Mouse (Mus musculus): ENCODE measurements around the gene Crmp1.

The Crmp1 gene

DNA sequence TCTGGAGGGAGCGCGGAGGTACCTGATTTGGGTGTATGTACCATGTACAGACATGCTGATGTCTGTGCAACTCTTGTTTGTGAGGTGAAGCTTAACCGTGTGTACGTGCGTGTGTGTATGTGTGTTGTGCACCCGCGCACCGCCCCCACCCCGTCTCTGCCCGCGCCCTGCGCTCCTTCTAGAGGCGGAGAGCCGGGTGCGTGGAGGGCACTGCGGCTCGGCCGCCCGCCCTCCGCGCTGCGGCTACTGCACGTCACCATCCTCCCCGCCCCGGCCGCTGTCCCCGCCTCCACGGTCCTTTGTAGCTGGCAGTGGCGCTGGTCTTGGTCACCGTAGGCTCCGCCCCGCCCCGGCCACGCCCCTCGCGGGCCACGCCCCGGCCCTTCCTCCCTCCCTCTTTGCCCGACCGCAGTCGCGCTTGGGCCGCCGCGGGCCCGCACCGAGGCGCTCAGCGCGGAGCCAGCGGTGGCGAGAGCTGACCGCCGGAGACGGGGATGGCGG is at the start of gene Crmp1:
Gene Crmp1, plus strand, starts transcription at position 290 of the 501 bp plus-strand sequence.
- peak; percentile 82 for DNase-seq

DNA sequence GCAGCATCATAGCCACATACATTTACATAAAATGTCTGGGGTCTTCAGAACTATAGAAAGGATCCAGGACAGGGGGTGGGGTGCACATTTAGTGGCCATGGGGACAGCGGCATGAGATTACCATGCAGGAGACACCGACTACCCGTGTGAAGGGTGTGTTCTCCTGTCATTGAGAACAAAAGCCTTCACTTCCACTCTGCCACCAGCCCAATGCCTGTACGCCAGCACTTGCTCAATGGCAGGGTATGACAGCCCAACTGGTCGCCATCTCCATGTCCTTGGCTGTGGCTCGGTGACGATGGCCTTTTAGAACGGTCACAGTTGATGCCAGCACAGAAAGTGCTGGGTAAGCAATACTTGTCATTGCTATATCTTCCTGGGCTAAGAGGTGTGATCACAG is 45.5 kb upstream of the Crmp1 start:
- DNase-seq = no peak

DNA sequence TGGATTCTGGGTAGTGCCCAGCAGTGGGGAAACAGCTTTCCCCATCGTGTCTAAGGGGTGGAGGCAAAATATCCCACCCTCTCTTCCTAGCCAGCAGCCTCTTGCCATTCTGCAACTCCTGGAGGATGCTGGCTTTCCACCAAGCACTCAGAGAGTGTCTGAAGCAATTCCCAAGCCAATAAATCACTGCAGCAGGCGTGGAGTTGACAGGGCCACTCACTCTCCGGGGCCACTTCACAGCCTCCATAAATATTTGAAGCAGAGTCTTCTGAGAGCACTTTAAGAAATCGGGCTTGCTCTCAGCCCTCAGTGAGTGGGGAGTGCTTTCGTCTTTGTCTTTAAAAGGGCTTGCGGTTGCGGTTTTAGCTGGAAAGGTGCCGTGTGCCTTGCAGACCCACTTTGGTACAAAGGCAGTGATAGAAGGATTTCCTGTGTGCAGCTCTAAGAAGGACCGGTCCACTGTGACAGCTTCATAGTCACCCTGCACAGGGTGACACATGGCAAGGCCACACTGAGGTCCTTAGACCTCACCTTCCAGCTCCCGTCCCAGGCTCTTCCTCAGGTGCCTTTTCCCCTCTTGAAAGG is 45.0 kb upstream of the Crmp1 start:
- DNase-seq = no peak

DNA sequence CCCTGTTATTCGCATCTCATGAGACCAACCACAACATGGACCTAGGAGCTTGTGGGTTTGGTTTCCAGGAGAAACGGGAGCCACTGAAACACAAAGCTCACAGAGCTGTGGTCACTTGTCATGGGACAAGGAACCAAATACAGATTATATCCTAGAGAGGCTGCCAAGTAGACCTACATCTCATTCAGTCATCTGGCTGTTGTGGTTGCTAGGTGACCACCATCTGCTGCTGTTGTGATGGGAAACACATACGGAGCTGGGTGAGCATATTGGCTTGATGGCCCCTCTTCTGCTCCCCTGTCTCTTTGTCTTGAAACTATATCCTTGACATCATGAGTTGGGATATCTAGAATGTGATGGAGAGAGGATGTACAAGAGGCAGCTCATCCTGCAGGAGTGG is 44.3 kb upstream of the Crmp1 start:
- DNase-seq = no peak

DNA sequence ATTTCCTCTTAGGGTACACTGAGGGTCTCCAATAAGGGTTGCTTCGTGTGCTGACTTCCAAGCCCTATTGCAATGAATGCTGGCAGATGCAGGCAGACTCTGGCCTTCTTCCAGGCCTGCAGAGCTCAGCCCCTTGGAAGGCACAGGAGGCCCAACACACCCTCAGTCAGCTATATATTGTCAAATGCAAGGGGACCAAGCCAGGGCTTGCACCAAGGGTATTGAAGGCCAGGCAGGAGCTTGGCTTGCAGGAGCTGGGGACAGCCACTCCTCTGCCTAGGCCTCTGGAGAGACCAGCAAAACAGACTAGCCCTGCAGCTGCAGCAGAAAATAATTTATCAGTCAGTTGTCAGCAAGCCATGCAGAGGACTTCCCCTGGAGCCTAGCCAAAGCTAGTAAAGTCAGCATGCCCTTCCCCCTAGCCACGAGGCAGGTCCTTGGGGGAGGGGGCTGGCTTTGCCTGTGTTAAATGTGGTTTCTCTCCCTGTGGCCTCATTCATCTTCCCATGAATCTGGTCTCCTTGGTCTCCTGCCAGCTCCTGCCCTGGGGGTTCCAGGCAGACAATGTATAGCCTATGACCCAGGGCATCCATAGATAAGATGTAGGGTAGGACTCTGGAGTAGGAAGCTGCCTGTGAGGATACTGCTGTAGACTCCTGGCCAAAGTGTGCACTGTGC is 43.6 kb upstream of the Crmp1 start:
- DNase-seq = no peak

DNA sequence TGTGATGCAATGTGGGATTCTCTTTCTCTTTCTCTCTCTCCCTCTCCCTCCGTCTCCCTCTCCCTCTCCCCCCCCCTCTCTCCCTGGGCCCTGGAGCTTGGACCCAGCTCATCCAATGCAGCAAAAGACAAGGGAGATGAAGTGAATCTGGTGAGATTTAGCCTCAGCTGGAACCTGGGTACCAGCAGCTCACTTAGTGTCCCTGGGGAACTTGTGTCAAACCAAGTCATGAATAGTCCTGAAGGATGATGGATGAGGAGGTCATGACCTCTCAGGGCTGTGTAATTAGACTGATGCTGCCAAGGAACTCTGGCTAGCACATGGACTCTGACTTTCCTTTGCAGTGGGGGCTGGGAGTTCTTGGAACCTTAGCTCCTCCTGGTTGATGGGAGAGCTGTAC is 39.5 kb upstream of the Crmp1 start:
- no peak for DNase-seq

DNA sequence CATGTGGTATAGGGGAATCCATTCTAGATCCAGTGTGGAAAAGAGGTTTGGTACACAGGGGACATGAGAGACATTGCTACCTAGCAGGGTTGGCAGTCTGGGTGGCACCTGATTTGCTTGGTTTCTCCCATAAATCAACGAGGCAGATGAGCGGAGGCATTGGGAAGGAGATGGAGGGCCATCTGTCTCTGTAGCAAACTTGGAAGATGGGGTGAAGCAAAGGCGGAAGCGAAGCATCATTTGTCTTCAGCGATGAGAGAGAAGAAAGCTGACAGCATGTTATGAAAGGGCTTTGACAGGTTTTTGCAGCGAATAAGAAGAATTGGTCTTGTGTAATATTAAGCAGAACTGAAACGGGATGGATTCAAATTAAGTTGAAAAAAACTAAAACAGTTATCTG is 36.9 kb upstream of the Crmp1 start:
- no peak for DNase-seq

DNA sequence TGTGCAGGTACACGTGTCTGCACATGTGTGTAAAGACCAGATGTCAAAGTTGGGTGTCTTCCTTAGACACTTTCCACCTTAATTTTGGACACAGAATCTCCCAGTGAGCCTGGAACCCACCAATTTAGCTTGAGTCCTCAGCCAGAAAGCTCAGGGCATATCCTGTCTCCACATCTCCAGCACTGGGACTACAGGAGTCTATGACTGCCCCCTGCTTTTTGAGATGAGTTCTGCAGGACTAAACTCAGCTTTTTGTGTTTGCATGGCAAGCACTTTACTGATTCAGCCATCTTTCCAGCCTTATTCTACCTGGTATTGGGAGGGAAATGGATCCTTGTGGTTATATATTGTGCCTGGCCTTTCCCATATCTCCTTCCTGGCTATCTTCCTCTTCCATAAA is 36.3 kb upstream of the Crmp1 start:
- no peak for DNase-seq

DNA sequence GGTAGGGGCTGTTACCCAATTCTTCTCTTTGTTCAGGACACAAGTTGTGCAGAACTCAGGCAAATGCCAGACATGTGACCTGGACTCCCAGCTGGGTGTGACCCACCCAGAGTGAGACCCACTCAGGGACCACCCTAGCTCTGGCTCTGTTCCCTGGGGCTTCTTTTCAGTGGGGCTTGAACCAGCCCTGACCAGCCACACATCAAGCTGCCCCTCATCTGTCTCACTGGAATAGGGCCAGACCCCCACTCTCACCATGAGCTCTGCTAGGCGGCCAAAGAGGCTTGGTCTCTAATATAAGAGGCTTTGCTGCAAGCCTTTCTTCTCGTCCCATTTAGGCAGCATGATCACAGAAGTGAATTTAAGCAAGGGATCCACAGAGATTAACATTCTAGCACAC is 35.4 kb upstream of the Crmp1 start:
- no peak for DNase-seq

DNA sequence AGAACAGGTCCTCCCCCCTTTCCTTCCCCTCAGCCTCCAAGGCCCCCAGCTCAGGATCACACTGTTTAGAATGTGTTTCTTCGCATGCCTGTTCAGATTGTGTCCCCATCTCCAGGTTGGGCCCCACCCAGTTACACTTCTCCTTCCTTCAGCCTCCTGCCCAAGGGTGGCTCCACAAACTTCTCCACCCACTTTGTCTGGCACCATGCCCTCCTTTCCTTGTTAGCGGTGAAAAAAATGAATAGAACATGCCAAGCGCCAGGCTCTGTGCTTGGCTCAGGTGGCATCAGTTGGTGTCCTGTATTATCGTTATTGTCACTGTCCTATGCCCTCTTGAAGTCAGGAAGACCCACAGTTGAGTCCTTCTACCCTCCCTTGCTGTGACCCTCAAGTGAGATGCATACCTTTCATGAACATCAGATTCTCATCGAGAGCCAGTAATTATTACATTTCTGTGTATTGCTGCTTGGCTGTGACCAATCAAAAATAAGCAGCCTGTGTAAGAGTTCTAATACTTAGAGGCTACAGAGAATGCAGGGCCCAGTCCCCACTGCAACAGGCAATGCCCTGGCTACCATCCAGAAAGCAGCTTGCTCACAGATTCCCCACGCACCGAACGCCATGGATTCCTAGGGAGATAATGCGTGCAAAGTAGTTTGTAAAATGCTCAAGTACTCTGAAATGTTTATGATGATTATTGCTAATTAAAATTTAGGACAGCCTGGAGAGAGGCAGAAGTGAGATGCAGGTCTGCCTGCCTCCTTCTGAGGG is 28.6 kb upstream of the Crmp1 start:
- no peak for DNase-seq

DNA sequence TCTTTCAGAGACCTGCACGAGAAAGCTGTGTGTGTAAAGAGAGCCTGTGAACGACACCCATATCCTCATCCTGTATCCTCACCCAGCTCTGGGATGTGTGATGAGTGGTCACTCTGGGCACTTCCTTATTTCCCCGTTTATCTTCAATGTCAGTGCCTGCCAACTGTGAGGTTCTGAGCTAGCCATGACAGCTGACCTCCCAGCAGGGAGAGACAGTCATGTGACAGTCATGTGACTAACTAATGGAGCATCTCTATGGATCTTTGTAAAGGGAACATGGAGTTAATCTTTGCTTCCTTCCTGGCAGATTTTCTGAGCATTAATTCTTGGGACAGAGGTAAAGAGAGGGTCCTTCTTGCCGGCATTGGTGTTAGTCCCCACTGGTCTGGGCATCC is 28.0 kb upstream of the Crmp1 start:
- no peak for DNase-seq

DNA sequence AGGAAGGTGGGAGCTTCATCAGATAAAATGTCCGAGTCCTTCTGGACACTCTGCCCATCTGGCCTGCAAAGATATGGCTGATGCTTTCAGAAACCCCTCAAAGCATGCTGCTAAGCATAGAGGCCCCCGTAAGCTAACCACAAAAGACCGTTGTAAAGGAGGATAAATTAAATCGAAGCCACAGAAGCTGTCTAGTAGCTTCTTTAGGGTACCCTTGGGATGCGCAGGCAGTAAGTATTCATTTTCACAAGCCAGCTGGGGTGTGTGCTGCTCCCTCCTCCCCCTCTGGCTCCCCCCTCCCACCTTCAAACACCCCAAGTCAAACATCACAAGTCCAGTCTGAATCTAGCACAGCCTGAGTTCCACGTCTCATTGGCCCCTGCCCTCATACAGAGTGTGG is 27.1 kb upstream of the Crmp1 start:
- no peak for DNase-seq

DNA sequence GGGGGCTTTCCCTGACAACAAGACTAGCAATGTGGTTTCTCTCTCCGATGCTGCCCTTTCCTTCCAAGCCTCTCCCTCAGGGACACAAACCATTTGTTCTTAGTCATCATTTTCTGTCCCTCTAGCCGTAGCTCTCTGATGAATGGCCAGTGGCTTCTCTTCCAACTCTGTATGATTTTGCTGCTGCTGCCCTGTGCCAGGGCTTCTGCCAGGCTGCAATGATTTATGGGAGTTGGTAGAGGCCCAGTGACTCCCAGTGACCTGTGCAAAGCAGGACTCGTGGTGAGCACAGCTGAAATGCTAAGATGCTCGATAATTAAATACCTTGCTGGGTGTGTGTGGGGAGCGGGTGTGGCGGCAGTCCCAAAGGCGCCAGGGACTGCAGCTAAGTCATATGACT is 26.5 kb upstream of the Crmp1 start:
- no peak for DNase-seq

DNA sequence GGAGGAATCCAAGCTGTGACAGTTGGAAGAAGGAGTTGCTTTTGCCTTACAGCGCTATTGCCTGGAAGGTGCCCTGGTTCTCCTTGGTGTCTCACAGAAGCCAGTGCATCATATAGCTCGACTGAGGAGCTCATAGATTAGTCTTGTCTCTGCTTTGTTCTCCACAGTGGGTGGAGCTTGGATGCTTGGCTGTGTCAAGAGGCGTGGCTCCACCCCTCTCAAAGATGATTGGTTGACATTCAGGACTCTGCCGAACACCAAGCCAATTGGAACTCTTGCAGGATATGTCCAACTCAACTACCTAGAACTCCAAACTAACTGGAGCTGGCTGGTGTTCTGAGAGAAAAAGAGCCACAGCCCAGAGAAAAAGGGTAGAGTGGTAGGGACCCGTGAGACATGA is 22.1 kb upstream of the Crmp1 start:
- no peak for DNase-seq

DNA sequence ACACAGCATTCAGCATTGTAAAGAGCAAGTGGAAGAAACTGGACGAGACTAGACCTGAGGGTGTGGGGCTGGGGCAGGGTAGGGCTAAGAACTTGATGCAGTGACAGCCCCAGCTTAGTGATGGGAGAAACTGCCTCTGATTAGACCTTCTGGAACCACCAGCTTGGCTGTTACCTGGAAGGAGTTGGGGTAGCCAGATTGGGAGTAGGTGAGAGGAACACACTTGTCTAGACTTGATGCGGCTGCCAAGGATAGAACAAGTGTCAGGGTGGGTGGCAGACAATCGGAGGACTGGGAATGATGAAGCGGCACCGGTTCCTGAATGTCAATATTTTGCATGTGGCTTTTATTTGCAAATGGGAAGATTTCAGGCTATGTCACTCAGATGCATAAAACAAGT is 21.2 kb upstream of the Crmp1 start:
- no peak for DNase-seq

DNA sequence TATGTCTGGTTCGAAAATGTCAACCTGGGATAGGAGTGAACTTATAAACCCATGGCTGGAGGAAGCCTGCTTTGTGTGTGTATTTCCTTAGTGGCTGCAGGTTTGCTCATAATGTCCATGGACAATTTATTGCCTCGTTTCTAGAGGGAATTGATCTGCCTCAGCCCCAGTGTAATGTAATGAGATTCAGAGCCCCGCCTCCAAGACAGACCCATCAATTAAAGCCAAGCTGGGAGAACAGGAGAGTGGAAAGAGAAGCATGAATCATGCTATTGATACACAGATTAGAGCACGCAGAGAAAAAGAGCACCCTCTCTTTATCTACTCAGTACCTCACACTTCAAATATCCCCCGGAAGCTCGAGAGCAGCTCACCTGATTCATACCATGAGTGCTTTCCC is 20.2 kb upstream of the Crmp1 start:
- no peak for DNase-seq

DNA sequence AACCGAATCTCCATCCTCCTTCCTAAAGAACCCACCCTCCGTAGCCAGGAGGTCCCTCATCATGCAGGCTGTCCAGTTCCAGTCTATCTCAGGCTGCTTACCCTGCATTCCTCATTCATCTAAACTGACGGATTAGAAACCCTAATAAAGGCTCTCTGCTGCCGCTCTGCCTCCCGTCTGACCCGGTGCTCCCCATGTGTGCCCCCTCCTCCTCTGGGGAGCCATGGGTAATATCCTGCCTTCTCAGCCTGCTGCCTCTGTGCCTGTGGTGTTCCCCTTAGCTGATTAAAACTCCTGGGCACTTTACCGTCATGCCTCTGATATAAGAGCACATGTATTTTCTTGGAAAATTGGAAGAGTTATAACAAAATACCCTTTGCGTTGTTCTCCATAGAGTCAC is 19.4 kb upstream of the Crmp1 start:
- DNase-seq = no peak

DNA sequence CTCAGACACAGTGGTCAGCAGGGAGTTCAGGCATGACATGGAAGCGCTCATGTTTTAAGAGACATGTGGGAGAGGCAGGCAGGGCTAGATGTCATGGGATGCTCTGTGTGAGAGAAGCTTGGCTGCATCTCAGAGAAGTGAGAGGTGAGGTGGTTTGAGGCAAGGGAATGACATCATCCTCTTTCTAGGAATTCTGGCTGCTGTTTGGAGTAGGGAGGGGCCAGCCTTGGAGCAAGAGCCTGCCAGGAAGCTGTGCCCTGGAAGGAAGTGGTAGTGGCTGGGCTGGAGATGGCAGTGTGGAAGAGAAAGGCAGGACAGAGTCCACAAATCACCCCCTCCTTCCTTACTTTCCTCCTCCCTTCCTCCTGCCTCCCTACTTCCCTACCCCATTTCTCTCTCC is 16.0 kb upstream of the Crmp1 start:
- DNase-seq = no peak

DNA sequence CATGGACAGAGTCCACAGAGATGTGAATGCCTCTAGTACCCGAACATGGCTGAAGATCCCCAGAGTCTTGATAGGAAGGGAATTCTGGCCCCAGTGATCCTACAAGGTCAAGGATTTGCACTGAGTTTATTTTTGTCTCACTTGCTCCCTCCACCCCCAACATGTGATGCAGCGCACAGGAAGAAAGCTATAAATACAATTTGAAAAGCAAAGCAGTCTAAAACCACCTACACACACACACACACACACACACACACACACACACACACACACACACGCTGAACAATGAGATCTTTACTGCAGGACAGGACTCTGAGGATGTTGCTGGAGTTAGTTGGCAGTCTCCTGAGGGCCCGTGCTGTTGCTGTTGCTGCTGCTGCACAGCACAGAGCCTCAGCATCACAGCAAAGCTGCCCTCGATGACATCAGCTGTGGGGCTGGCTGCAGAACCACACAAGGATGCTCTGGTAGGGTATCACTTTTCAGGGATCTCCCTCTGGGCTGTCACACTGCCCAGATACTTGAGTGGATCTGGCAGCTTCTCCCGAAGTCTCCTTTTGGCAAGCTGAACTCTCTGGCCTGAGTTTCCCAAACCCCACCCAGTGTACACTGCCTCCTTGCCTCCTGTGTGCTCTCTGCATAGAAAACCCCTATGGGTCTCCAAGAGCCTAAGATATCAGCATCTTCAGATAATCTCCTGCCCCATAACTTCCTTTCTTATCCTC is 13.6 kb upstream of the Crmp1 start:
- no peak for DNase-seq

DNA sequence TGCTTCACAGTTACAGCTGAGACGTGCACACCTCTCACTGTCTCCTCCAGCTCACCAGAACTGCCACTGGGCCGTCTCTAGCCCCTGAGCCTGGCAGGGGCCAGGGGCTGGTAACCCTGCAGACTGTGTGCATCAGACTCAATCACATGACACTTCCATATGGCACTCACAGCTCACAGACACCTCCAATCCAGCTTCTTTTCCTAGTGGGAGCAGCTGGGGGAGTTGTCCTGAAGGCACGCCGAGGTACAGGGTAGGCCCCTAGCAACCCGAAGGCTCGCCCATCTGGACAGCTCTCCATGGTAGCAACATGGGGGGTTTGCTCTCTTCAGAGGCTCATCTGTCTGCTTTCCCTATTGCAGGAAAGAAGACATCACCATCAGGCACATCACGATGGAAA is 12.8 kb upstream of the Crmp1 start:
- no peak for DNase-seq

DNA sequence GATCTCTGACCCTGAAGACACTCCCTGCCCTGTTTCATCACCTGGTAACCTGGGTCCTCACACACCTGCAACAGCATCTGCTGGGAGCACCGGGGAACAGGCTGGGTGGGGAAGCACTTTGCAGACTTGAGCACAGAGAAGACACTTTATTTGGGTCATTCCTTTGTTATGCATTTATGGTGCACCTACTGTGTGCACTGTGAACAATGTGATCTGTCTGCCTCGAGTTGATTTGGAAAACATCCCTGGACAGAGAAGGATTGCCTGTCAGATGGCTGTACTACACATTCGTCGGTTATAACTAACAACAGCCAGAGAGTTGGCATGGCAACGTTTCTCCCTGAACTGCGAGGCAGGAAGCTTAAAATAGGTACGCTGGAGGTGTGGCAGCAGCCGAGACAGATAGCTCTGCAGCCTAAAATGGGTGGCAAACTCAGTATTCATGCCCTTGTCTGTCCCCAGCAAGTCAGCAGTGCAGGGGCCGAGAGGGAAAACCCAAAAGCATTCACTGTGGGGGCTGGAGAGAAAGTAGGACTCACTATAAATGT is 8.7 kb upstream of the Crmp1 start:
- DNase-seq = peak; percentile 41

DNA sequence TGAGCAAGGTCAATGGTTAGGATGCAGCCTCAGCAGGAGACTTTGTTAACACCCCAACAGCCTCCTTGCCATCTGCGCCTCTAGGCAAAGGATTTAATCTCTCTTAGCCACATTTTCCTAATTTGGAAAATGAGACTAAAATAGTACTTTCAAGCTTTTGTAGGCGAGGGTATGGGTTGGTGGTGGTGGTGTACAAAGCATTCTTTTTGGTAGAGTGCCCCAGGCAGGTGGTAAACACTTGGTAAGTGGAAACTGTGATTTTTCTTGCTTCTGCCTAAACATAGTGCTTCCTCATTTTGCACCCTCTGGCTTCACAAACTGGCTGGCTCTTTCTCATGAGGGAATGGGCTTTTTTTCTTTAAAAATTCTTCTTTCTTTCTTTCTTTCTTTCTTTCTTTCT is 3.1 kb upstream of the Crmp1 start:
- DNase-seq = no peak

DNA sequence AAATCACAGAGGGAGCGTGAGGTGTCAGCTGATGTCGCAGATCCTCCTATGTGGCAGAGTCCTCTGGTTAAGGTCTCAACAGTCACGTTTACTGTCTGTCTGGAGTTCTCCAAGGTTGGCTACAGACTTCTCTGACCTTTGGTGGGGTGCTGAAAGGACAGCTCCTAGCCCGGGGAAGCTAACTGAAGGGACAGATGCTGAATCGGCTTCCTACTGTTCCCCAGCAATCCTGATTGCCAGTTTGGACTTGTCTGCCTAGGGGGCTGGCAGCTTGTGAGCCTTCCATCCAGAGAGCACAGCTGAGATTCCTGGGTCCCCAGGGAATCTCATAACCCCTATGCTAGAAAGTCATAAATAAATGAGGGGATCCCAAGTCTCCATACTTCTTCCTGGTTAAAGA is 1.2 kb upstream of the Crmp1 start:
- no peak for DNase-seq

Measured in right cerebral cortex, postnatal 4 days (tissue).